Mouse (Mus musculus): Measurements from ENCODE around the gene Arl16. TPM values are rescaled to one million over a fixed set of nuclear protein-coding genes. Genes with fewer than 3 reads are reported as not detected.

The Arl16 gene
- total and polyA plus RNA-seq, 3 experiments: 20.0 to 20.8 TPM; not detected in 1

- TF ChIP-seq KAT2A (conservative IDR thresholded peaks at IDR 0.05; ENCODE audit: low read depth, low read length) (no peak; the same call in 1 of the 2 replicates), CTCF (IDR thresholded peaks at IDR 0.05 in 2 of 3, conservative IDR thresholded peaks at IDR 0.05 in 1 of 3; ENCODE audit: control insufficient read depth in 1 of 3, insufficient read depth in 1 of 3, low read depth in 2 of 3, low read length in 3 of 3, poor library complexity in 1 of 3, severe bottlenecking in 1 of 3) (no peak), MAFK (IDR thresholded peaks at IDR 0.05; ENCODE audit: borderline replicate concordance, low read depth, low read length) (no peak), ZMIZ1 (IDR thresholded peaks at IDR 0.05; ENCODE audit: low read depth, low read length) (peak; percentile 90; the same call in 1 of the 2 replicates), E2F4 (IDR thresholded peaks at IDR 0.05; ENCODE audit: borderline replicate concordance, low read depth, low read length) (no peak), ETS1 (IDR thresholded peaks at IDR 0.05; ENCODE audit: low read depth, low read length) (peak; percentile 39; the same call in 1 of the 2 replicates), GABPA (IDR thresholded peaks at IDR 0.05; ENCODE audit: low read depth, low read length) (no peak), ZKSCAN1 (IDR thresholded peaks at IDR 0.05; ENCODE audit: low read depth, low read length) (peak; percentile 62; the same call in 1 of the 2 replicates), TCF12 (IDR thresholded peaks at IDR 0.05; ENCODE audit: low read depth, low read length) (peak; percentile 78), JUND (IDR thresholded peaks at IDR 0.05; ENCODE audit: low read depth, low read length) (no peak), SIN3A (IDR thresholded peaks at IDR 0.05; ENCODE audit: low read length) (peak; percentile 99), USF2 (IDR thresholded peaks at IDR 0.05; ENCODE audit: borderline replicate concordance in 1 of 2, insufficient read depth in 1 of 2, low read depth in 1 of 2, low read length in 2 of 2) (no peak), CHD2 (IDR thresholded peaks at IDR 0.05; ENCODE audit: low read length) (no peak)
Observed at GRCm38 (mm10) chr11:120457772-120458751, 9.3 kb downstream of the Arl16 start, which contains the start of the genes Oxld1 and Ccdc137 (continued).

GRCm38 (mm10) chr11:120457370-120457769 is 10.0 kb downstream of the Arl16 start:
- Histone ChIP-seq H3K9me3 (replicated peaks; ENCODE audit: insufficient read depth, low read length) (no peaks in the 10 kb centered on the region), H3K27ac (ENCODE audit: control insufficient read depth, low read depth, low read length) (peak overlapping the region; percentile 70), H3K4me1 (ENCODE audit: control insufficient read depth in 1 of 2, insufficient read depth in 2 of 2, low read length in 2 of 2) (peaks cover 0 to 14% of the 10 kb centered on the region in 2 experiments; a peak in 2 of 4 replicates), H3K27me3 (ENCODE audit: control insufficient read depth in 1 of 2, insufficient read depth in 2 of 2, low read length in 2 of 2) (no peaks in the 10 kb centered on the region), H3K4me3 (ENCODE audit: control insufficient read depth in 1 of 2, insufficient read depth in 1 of 2, low read depth in 2 of 2, low read length in 2 of 2) (peak overlapping the region; percentile 84 to 86), H3K79me2 (ENCODE audit: control insufficient read depth, insufficient read depth, low read length, poor library complexity) (peaks cover 37% of the 10 kb centered on the region), H3K36me3 (ENCODE audit: control insufficient read depth in 1 of 2, insufficient read depth in 2 of 2, low read length in 2 of 2) (peaks cover 3 to 10% of the 10 kb centered on the region in 2 experiments; a peak in 3 of 4 replicates), H3K9ac (ENCODE audit: control insufficient read depth, low read depth, low read length, poor library complexity, severe bottlenecking) (peak overlapping the region; percentile 93)
- TF ChIP-seq E2F4 (IDR thresholded peaks at IDR 0.05; ENCODE audit: borderline replicate concordance, low read depth, low read length) (no peak), GATA1 (IDR thresholded peaks at IDR 0.05; ENCODE audit: low read depth, low read length) (peak; percentile 63; the same call in 1 of the 2 replicates), TCF12 (IDR thresholded peaks at IDR 0.05; ENCODE audit: low read depth, low read length) (no peak), TBP (IDR thresholded peaks at IDR 0.05; ENCODE audit: low read depth, low read length) (peak; percentile 67; the same call in 1 of the 2 replicates), CHD1 (IDR thresholded peaks at IDR 0.05; ENCODE audit: low read depth, low read length) (0 out of 2 replicates have a peak, but pooled peaks have one; percentile 47), EP300 (IDR thresholded peaks at IDR 0.05; ENCODE audit: low read depth in 1 of 2, low read length in 2 of 2) (peak; percentile 3 to 24; a peak in 1 of 4 replicates), MAZ (IDR thresholded peaks at IDR 0.05; ENCODE audit: low read depth, low read length) (no peak), NELFE (IDR thresholded peaks at IDR 0.05; ENCODE audit: low read depth, low read length) (no peak)
- peak; percentile 81 for DNase-seq (ENCODE audit: low read depth, low spot score)

Measured in MEL (cell line).